Mouse (Mus musculus) right cerebral cortex, postnatal 25 days (tissue): ENCODE results near the gene Dst.
"Not testable (repeated sequence)": the region's sequence is repeated elsewhere in the genome, so short reads cannot be mapped to it uniquely, and the experiment has no call there.

Experiments used
- DNase-seq: peaks from one replicate; pipeline ENCODE4 v3.0.0; 2022

The Dst gene

DNA sequence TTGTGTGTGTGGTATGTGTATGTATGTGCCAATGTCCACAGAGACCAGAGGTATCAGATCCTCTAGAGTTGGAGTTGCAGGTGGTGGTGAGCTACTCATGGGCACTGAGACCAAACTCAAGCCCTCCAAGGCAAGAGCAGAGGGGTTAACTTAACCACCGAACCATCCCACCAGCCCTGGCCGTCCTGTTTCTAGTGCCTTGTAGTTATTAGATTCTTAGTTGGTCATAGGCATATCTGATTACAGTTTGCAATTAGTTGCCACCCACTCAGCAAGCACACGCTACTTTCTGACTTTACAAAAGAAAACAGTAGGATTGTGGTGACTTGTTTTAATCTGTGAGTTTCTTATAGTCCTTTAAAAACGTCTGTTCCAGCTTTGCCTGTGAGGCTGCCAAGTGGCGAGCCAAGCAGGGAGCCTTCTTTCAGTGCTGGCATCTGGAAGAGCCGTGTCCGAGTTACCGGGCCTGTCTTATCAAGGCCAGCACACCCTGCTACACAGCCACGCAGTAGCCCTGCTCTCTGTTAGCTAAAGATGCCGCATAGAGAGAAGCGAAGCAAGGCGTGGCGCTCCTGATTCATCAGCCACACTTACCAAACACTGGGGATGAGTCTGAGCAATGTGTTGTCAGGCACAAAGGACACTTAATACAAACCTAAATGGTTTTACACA is 392.4 kb downstream of the Dst start:
- DNase-seq = no peak

DNA sequence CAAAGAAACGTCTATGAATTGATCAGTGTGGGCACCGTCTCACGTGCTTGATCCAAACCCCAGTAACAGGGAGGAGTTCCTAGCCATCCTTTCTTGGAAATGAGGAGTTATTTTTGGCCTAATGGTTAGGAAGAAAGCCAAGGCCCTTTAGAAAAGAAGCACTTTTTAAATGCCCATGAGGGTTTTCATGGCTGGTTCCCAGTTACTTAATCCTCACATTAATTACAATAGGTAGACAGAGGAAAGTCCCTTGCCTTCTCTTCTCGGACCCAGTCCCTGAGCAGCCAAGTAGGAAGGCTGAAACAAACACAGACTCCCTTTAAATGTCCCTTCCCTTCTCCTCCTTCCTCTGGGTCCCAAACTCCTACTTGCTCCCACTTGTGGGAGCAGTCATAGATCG is 396.2 kb downstream of the Dst start:
- DNase-seq = no peak

GRCm38 (mm10) chr1:34306741-34307140 is 398.7 kb downstream of the Dst start:
- DNase-seq = no peak

- no peak for DNase-seq
These were observed 399.2 kb downstream of the Dst start for GRCm38 (mm10) chr1:34307191-34307590.

DNA sequence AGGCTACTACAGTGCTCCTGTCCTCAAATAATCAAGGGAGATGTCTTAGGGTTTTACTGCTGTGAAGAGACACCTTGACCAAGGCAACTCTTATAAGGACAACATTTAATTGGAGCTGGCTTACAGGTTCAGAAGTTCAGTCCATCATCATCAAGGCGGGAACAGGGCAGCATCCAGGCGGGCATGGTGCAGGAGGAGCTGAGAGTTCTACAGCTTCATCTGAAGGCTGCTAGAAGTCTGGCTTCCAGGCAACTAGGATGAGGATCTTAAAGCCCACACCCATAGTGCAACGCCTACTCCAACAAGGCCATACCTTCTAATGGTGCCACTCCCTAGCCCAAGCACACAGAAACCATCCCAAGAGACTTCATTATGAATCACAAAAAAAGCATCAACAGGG is 400.8 kb downstream of the Dst start:
- DNase-seq = not testable (repeated sequence)

- no peak for DNase-seq
These were observed 401.4 kb downstream of the Dst start for GRCm38 (mm10) chr1:34309396-34309795.

- DNase-seq = no peak
These were observed 402.7 kb downstream of the Dst start for GRCm38 (mm10) chr1:34310532-34311250.

GRCm38 (mm10) chr1:34312806-34313205 is 404.8 kb downstream of the Dst start:
- no peak for DNase-seq

GRCm38 (mm10) chr1:34315381-34315780 is 407.4 kb downstream of the Dst start:
- DNase-seq = no peak

DNA sequence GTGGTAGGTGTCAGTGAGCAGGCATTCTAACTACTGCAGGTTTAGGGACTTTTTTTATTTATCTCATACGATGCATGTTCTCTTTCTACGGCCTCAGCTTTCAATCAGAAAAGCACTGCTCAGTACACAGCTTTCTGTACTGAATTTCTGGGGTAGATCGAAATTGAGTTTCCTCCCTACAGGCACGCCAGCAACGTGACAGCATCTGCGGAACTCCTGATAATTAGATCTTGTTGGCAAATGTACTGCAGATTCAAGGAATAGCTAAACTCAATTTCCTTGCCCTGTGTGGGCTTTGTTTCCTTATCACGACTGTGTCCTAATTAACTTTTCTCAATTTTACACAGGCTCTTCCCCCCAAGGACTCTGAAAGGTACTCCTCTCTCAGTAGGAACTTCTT is 416.2 kb downstream of the Dst start:
- no peak for DNase-seq

GRCm38 (mm10) chr1:34328606-34329005 is 420.6 kb downstream of the Dst start:
- DNase-seq = no peak

- no peak for DNase-seq
These were observed 423.7 kb downstream of the Dst start for GRCm38 (mm10) chr1:34331767-34332166.
